Mouse (Mus musculus): ENCODE data around the gene Prkaca.

Prkaca gene

DNA sequence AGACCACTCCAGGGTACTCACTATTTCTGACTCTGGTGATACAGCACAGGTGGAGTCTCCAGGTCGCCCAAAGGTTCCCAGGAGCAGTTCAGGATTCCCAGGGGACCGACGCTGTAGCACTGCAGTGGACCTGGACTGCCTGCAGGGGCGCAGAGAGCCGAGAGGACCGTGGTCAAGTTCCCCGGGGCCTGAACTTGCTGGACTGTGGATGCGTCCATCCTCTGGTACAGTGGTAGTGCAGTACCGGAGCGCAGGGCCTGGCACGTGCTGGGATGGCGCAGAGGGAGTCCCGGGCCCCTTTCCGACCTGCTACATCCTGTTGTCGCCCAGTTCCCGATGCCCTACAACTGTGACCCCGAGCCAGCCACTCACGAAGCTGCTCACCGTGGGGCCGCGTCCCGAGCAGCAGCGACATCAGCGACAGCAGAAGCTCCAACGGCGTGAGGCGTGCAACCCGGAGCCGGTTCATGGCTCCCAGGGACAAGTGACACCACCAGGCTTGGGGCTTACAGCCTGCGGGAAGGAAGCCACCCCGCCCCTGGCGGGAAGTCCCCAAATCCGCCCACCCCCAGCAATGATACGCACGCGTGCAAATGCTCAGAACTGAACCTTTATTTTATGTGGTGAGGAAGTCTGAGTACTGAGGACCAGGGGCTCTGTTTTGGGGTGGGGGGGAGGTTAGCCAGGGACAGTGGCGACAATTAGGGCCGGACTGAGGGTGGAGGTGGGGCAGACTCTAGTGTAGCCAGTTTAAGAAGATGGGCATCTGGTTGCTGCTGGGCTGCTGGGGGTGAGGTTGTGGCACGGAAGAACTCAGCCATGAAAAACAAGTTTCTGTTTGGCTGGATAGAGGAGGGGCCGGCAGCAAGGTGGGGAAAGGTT is 69.5 kb downstream of the Prkaca start, which contains the start of gene Il27ra:
Gene Il27ra (minus strand): TSS at position 524 of the 882 bp plus-strand sequence.
- DNase-seq, result peak; percentile 35 to 59

DNA sequence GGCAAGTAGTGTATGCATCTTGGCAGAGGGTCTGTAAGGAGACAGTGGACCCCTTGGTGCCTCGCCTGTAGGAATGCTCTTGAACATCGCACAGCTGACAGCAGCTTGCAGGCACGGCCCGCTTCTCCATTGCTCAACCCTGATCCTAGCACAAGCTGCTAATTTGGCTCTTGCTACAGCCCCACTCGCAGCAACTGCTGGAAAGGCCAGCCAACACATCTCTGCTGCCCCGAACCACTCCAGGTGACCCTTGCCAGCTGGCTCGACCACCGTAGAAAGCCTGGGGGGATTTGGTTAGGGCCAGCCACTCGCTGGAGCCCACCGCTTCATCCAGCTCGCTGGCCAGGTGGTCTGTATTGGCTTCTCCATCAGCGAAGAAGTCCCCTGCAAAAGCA is 70.2 kb downstream of the Prkaca start:
- DNase-seq, result peak; percentile 61 to 72

DNA sequence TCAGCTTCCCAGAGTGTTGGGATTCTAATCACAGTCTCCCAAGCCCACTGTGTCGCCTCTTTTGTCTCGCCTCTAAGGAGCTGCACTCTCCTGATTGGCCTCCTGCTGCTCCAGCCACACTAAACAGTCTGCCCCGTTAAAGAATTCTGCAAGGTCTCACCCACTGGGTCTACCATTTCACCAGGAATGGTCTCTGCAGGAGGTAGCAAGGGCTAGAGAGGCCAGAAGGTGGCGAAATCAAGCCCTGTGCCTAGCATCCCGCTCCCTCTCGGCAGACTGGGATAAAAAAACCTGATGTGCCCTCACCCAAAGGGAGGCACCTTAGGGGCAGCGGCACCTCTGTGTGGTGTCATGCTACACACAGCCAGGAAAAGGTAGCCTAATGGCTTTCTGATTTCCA is 71.3 kb downstream of the Prkaca start:
- peak in 1 of 2 experiments; percentile 19 for DNase-seq

DNA sequence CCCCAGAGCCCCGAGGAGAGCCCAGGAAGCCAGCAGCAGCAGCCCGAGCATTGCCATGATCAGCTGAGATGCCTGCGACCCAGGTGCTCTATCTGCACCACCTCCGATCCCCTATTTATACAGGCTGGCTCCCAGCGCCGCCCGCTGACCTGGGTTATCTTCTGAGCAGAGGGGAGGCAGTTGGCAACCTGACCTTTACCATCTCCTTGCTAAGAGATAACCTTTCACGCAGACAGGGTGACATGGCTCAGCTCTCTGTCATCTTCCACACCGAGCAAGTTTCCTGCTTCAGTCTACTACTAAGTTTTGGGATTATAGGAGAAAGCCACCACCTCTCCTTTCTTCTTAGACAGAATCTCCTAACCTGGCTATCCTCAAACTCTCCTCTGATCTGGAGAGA is 72.1 kb downstream of the Prkaca start, which contains the start of gene Rln3:
Gene Rln3 (minus strand): TSS at position 101 of the 400 bp plus-strand sequence.
- DNase-seq, result no peak

Measured in cerebellum, postnatal 14 days (tissue).